Mouse (Mus musculus) liver, adult (tissue): ENCODE data around the gene Ubap2.

Experiments
- GATA4 ChIP-seq: IDR thresholded peaks from 2 replicates; pipeline ENCODE4 v1.6.1; 2014; ENCODE audit warnings: mild to moderate bottlenecking, low read length; ENCODE audit not compliant: insufficient replicate concordance

Gene Ubap2

GRCm38 (mm10) chr4:41202135-41202534, 72.8 kb downstream of the Ubap2 start:
- no peak for TF ChIP-seq GATA4

- no peak for TF ChIP-seq GATA4
These were observed 77.9 kb downstream of the Ubap2 start for GRCm38 (mm10) chr4:41196861-41197610.

- no peak for TF ChIP-seq GATA4
These were observed 79.6 kb downstream of the Ubap2 start for GRCm38 (mm10) chr4:41195328-41195727.

- no peak for TF ChIP-seq GATA4
These were observed 82.1 kb downstream of the Ubap2 start for GRCm38 (mm10) chr4:41192544-41193512.

- TF ChIP-seq GATA4, result no peak
These were observed 85.1 kb downstream of the Ubap2 start for GRCm38 (mm10) chr4:41189809-41190208.

GRCm38 (mm10) chr4:41179825-41180725, 94.9 kb downstream of the Ubap2 start:
- TF ChIP-seq GATA4, result no peak

GRCm38 (mm10) chr4:41174631-41175030, 100.3 kb downstream of the Ubap2 start:
- TF ChIP-seq GATA4, result no peak

GRCm38 (mm10) chr4:41170970-41171369, 104.0 kb downstream of the Ubap2 start:
- no peak for TF ChIP-seq GATA4

GRCm38 (mm10) chr4:41165693-41166475, 109.1 kb downstream of the Ubap2 start:
- TF ChIP-seq GATA4, result no peak

GRCm38 (mm10) chr4:41164974-41165373, 110.0 kb downstream of the Ubap2 start:
- no peak for TF ChIP-seq GATA4

- TF ChIP-seq GATA4, result no peak
These were observed 113.7 kb downstream of the Ubap2 start for GRCm38 (mm10) chr4:41161232-41161631.

- TF ChIP-seq GATA4, result no peak
These were observed 116.7 kb downstream of the Ubap2 start for GRCm38 (mm10) chr4:41158251-41158650.

GRCm38 (mm10) chr4:41156961-41157360, 118.0 kb downstream of the Ubap2 start:
- no peak for TF ChIP-seq GATA4

GRCm38 (mm10) chr4:41153146-41153545, 121.8 kb downstream of the Ubap2 start:
- no peak for TF ChIP-seq GATA4
